ENCODE assay signal across 13 mouse cellular contexts in genomic region chr9:56462606-56463005, GRCm38 (mm10). TPM values are rescaled to one million over a fixed set of nuclear protein-coding genes. Genes with fewer than 3 reads are reported as not detected.
A peak's percentile ranks its signal among the peaks of the same experiment; 100 is the strongest.
DNase-seq lines count a peak whose midpoint lies in the region; ATAC-seq and TF ChIP-seq lines count a peak whose summit lies in the region.
"Had no signal": no experiment of that assay in that cellular context is flagged by ENCODE, and none has a peak within 500 bp of the region (broad histone marks: within the 10 kb centered on the region; RNA-seq: fewer than 3 reads in every experiment).

No protein-coding gene starts in this region.

- peak overlapping the region; percentile 3; the same call in 1 of the 2 replicates for H3K27ac ChIP-seq in heart, embryonic 16.5 days (ENCODE audit: low read length)
- 0 out of 2 replicates have a peak overlapping the region, but pooled peaks have one; percentile 2 for H3K27ac ChIP-seq in liver, embryonic 12.5 days
- no peak overlapping the region for H3K27ac ChIP-seq in liver, postnatal 0 days (ENCODE audit: low read depth)
- H3K27ac ChIP-seq: hindbrain, embryonic 14.5 days had no signal

- no peak overlapping the region for H3K4me2 ChIP-seq in heart, embryonic 16.5 days (ENCODE audit: low read depth, low read length)
- no peak overlapping the region for H3K4me2 ChIP-seq in liver, embryonic 12.5 days
- H3K4me2 ChIP-seq in liver, postnatal 0 days (ENCODE audit: low read depth, low read length) = no peak overlapping the region
- H3K4me2 ChIP-seq: hindbrain, embryonic 14.5 days; liver, embryonic 11.5 days had no signal

- WGBS in heart, embryonic 16.5 days = 79% methylated on average over 1 of the region's 1 CpGs
- 79% methylated on average over 1 of the region's 1 CpGs for WGBS in liver, embryonic 12.5 days (ENCODE audit: insufficient replicate concordance)
- WGBS in liver, postnatal 0 days (ENCODE audit: insufficient replicate concordance) = 75% methylated on average over 1 of the region's 1 CpGs

- H3K9ac ChIP-seq in heart, embryonic 16.5 days (ENCODE audit: low read length) = no peak overlapping the region
- no peak overlapping the region for H3K9ac ChIP-seq in liver, embryonic 12.5 days
- no peak overlapping the region for H3K9ac ChIP-seq in liver, postnatal 0 days (replicated peaks)
- H3K9ac ChIP-seq: hindbrain, embryonic 14.5 days had no signal

- no peaks in the 10 kb centered on the region for H3K9me3 ChIP-seq in heart, embryonic 16.5 days (replicated peaks; ENCODE audit: control insufficient read depth, low read length)
- no peaks in the 10 kb centered on the region for H3K9me3 ChIP-seq in liver, embryonic 12.5 days (replicated peaks)
- H3K9me3 ChIP-seq in liver, postnatal 0 days (ENCODE audit: low read length) = no peaks in the 10 kb centered on the region

- peaks cover 5% of the 10 kb centered on the region for H3K36me3 ChIP-seq in heart, embryonic 16.5 days (ENCODE audit: control insufficient read depth, insufficient read depth)
- peaks cover 4% of the 10 kb centered on the region; the same call in 1 of the 2 replicates for H3K36me3 ChIP-seq in liver, embryonic 12.5 days
- no peaks in the 10 kb centered on the region for H3K36me3 ChIP-seq in liver, postnatal 0 days (replicated peaks; ENCODE audit: insufficient read depth, low read length)

- H3K4me1 ChIP-seq in heart, embryonic 16.5 days (ENCODE audit: control insufficient read depth, insufficient read depth, low read length) = peaks cover 32% of the 10 kb centered on the region
- H3K4me1 ChIP-seq in liver, embryonic 12.5 days = peaks cover 14% of the 10 kb centered on the region; the same call in 1 of the 2 replicates
- H3K4me1 ChIP-seq in liver, postnatal 0 days (ENCODE audit: insufficient read depth) = peaks cover 15% of the 10 kb centered on the region

- ATAC-seq in heart, embryonic 16.5 days (replicated peaks; ENCODE audit: extremely low read depth, insufficient read depth, low FRiP score) = no peak
- ATAC-seq in liver, embryonic 12.5 days = no peak
- no peak for ATAC-seq in liver, postnatal 0 days

- no peaks in the 10 kb centered on the region for H3K27me3 ChIP-seq in heart, embryonic 16.5 days (ENCODE audit: control insufficient read depth, insufficient read depth, low read length)
- H3K27me3 ChIP-seq in liver, embryonic 12.5 days (replicated peaks) = no peaks in the 10 kb centered on the region
- H3K27me3 ChIP-seq in liver, postnatal 0 days (ENCODE audit: insufficient read depth, low read length) = no peaks in the 10 kb centered on the region

- DNase-seq in adrenal gland, postnatal 14 days = peak; percentile 37
- DNase-seq in adrenal gland, postnatal 4 days (ENCODE audit: low spot score in 2 of 2) = no peak
- DNase-seq in heart, adult 8-10 months (ENCODE audit: low spot score) = no peak
- DNase-seq in liver, postnatal 0 days = no peak
- DNase-seq in cerebellum, adult 9-10 months = peak; percentile 40
- DNase-seq in left cerebral cortex, adult 18-20 months (ENCODE audit: low spot score in 2 of 2) = no peak
- DNase-seq: right cerebral cortex, postnatal 14 days had no signal

- H3K4me3 ChIP-seq in heart, embryonic 16.5 days (ENCODE audit: low read length) = no peak overlapping the region
- no peak overlapping the region for H3K4me3 ChIP-seq in liver, embryonic 12.5 days
- no peak overlapping the region for H3K4me3 ChIP-seq in liver, postnatal 0 days (ENCODE audit: low read depth, low read length)
- H3K4me3 ChIP-seq: heart, adult 2 months; layer of hippocampus, adult 2 months had no signal

- TF ChIP-seq CTCF in liver, postnatal 0 days (IDR thresholded peaks at IDR 0.05; ENCODE audit: low read depth) = no peak

- TF ChIP-seq EP300 in liver, postnatal 0 days (IDR thresholded peaks at IDR 0.05; ENCODE audit: low read depth) = no peak

RNA-seq across cellular contexts. Expression of gene Hmg20a, which starts 44.2 kb away (rescaled TPM):
- total RNA-seq in adrenal gland, postnatal 14 days (2021) = 33.3 and 37.3 TPM in 2 replicates
- 10 to 100 TPM; 55.8 to 59.0 TPM for total RNA-seq in adrenal gland, postnatal 4 days (2021)
- polyA plus RNA-seq in heart, embryonic 16.5 days (2015; fragmentation: Nextera tagmentation; extraction: Ambion mirVana) = 54.1 and 54.6 TPM in 2 replicates
- 10 to 100 TPM; 16.8 to 19.9 (median 18.3) TPM for total RNA-seq in heart, adult 8-10 months (2022)
- 21.3 and 22.2 TPM in 2 replicates for polyA plus RNA-seq in liver, embryonic 12.5 days (2016; fragmentation: Nextera tagmentation; extraction: Ambion mirVana)
- 8.2 and 8.3 TPM in 2 replicates for polyA plus RNA-seq in liver, postnatal 0 days (2015; fragmentation: Nextera tagmentation; extraction: Ambion mirVana)
- total RNA-seq in left cerebral cortex, adult 18-20 months (2021) = 10 to 100 TPM; 69.8 to 70.7 TPM

RNA-seq across cellular contexts. Expression of gene Peak1, which starts 44.7 kb away (rescaled TPM):
- total RNA-seq in adrenal gland, postnatal 14 days (2021) = 45.1 and 52.2 TPM in 2 replicates
- total RNA-seq in adrenal gland, postnatal 4 days (2021) = 10 to 100 TPM; 52.5 to 54.8 TPM
- polyA plus RNA-seq in heart, embryonic 16.5 days (2015; fragmentation: Nextera tagmentation; extraction: Ambion mirVana) = 12.8 and 14.8 TPM in 2 replicates
- 10 to 100 TPM; 34.2 to 44.5 (median 40.9) TPM for total RNA-seq in heart, adult 8-10 months (2022)
- 5.4 and 5.7 TPM in 2 replicates for polyA plus RNA-seq in liver, embryonic 12.5 days (2016; fragmentation: Nextera tagmentation; extraction: Ambion mirVana)
- polyA plus RNA-seq in liver, postnatal 0 days (2015; fragmentation: Nextera tagmentation; extraction: Ambion mirVana) = 2.3 and 2.6 TPM in 2 replicates
- total RNA-seq in left cerebral cortex, adult 18-20 months (2021) = 10 to 100 TPM; 31.6 to 36.0 TPM

Comparison
In these comparisons a context has a peak if more than half of its experiments do, and no peak if none do; other contexts are left out.
1. DNase-seq: peak in adrenal gland, postnatal 14 days (single experiment) and cerebellum, adult 9-10 months (single experiment); none in adrenal gland, postnatal 4 days (0 of 2), heart, adult 8-10 months (single experiment), liver, postnatal 0 days (single experiment) and left cerebral cortex, adult 18-20 months (0 of 2).